Mouse (Mus musculus): ENCODE measurements around the gene Prrg2. TPM values are rescaled to one million over a fixed set of nuclear protein-coding genes. Genes with fewer than 3 reads are reported as not detected.

The Prrg2 gene
- polyA plus RNA-seq, 1 experiment from 2014 or later: 20.4 TPM

- Histone ChIP-seq H3K27ac (ENCODE audit: low read depth) (no peak overlapping the region), H3K4me2 (ENCODE audit: low read depth, low read length) (no peak overlapping the region), H3K9ac (replicated peaks) (no peak overlapping the region), H3K36me3 (replicated peaks; ENCODE audit: insufficient read depth, low read length) (peaks cover 90% of the 10 kb centered on the region), H3K4me1 (ENCODE audit: insufficient read depth) (no peaks in the 10 kb centered on the region), H3K27me3 (ENCODE audit: insufficient read depth, low read length) (no peaks in the 10 kb centered on the region), H3K4me3 (ENCODE audit: low read depth, low read length) (no peak overlapping the region), H3K9me3 (ENCODE audit: low read length) (no peaks in the 10 kb centered on the region)
- DNase-seq: no peak
- ATAC-seq: no peak
- TF ChIP-seq CTCF (IDR thresholded peaks at IDR 0.05; ENCODE audit: low read depth) (no peak), EP300 (IDR thresholded peaks at IDR 0.05; ENCODE audit: low read depth) (no peak)
- WGBS (ENCODE audit: insufficient replicate concordance): 94% methylated on average over 30 of the region's 30 CpGs
These were observed 54.6 kb downstream of the Prrg2 start for GRCm38 (mm10) chr7:45007846-45008245.

- Histone ChIP-seq H3K27me3 (ENCODE audit: insufficient read depth, low read length) (no peaks in the 10 kb centered on the region), H3K4me1 (ENCODE audit: insufficient read depth) (no peaks in the 10 kb centered on the region), H3K4me2 (ENCODE audit: low read depth, low read length) (no peak overlapping the region), H3K36me3 (replicated peaks; ENCODE audit: insufficient read depth, low read length) (peaks cover 90% of the 10 kb centered on the region), H3K9me3 (ENCODE audit: low read length) (no peaks in the 10 kb centered on the region), H3K27ac (ENCODE audit: low read depth) (no peak overlapping the region), H3K9ac (replicated peaks) (no peak overlapping the region), H3K4me3 (ENCODE audit: low read depth, low read length) (no peak overlapping the region)
- no peak for ATAC-seq
- no peak for DNase-seq
- WGBS (ENCODE audit: insufficient replicate concordance): 96% methylated on average over 29 of the region's 29 CpGs
- no peak for TF ChIP-seq EP300 (IDR thresholded peaks at IDR 0.05; ENCODE audit: low read depth)
- no peak for TF ChIP-seq CTCF (IDR thresholded peaks at IDR 0.05; ENCODE audit: low read depth)
These were observed 55.3 kb downstream of the Prrg2 start for GRCm38 (mm10) chr7:45007141-45007540.

GRCm38 (mm10) chr7:45006503-45006902, 56.0 kb downstream of the Prrg2 start:
- no peak for ATAC-seq
- H3K27ac ChIP-seq (ENCODE audit: low read depth): no peak overlapping the region
- no peaks in the 10 kb centered on the region for H3K27me3 ChIP-seq (ENCODE audit: insufficient read depth, low read length)
- H3K4me3 ChIP-seq (ENCODE audit: low read depth, low read length): no peak overlapping the region
- H3K9me3 ChIP-seq (ENCODE audit: low read length): no peaks in the 10 kb centered on the region
- no peak overlapping the region for H3K9ac ChIP-seq (replicated peaks)
- no peak for DNase-seq
- no peaks in the 10 kb centered on the region for H3K4me1 ChIP-seq (ENCODE audit: insufficient read depth)
- no peak overlapping the region for H3K4me2 ChIP-seq (ENCODE audit: low read depth, low read length)
- TF ChIP-seq CTCF (IDR thresholded peaks at IDR 0.05; ENCODE audit: low read depth) (no peak), EP300 (IDR thresholded peaks at IDR 0.05; ENCODE audit: low read depth) (no peak)
- 89% methylated on average over 12 of the region's 12 CpGs for WGBS (ENCODE audit: insufficient replicate concordance)
- peaks cover 91% of the 10 kb centered on the region for H3K36me3 ChIP-seq (replicated peaks; ENCODE audit: insufficient read depth, low read length)

GRCm38 (mm10) chr7:45005321-45005992, 57.0 kb downstream of the Prrg2 start:
- H3K4me3 ChIP-seq (ENCODE audit: low read depth, low read length): no peak overlapping the region
- no peak overlapping the region for H3K4me2 ChIP-seq (ENCODE audit: low read depth, low read length)
- H3K9ac ChIP-seq (replicated peaks): no peak overlapping the region
- H3K36me3 ChIP-seq (replicated peaks; ENCODE audit: insufficient read depth, low read length): peaks cover 93% of the 10 kb centered on the region
- no peaks in the 10 kb centered on the region for H3K9me3 ChIP-seq (ENCODE audit: low read length)
- ATAC-seq: no peak
- no peaks in the 10 kb centered on the region for H3K4me1 ChIP-seq (ENCODE audit: insufficient read depth)
- no peak for TF ChIP-seq EP300 (IDR thresholded peaks at IDR 0.05; ENCODE audit: low read depth)
- TF ChIP-seq CTCF (IDR thresholded peaks at IDR 0.05; ENCODE audit: low read depth): no peak
- 71% methylated on average over 6 of the region's 6 CpGs for WGBS (ENCODE audit: insufficient replicate concordance)
- no peak for DNase-seq
- H3K27ac ChIP-seq (ENCODE audit: low read depth): no peak overlapping the region
- no peaks in the 10 kb centered on the region for H3K27me3 ChIP-seq (ENCODE audit: insufficient read depth, low read length)

- H3K4me2 ChIP-seq (ENCODE audit: low read depth, low read length): no peak overlapping the region
- H3K36me3 ChIP-seq (replicated peaks; ENCODE audit: insufficient read depth, low read length): peaks cover 97% of the 10 kb centered on the region
- H3K4me3 ChIP-seq (ENCODE audit: low read depth, low read length): no peak overlapping the region
- no peaks in the 10 kb centered on the region for H3K27me3 ChIP-seq (ENCODE audit: insufficient read depth, low read length)
- H3K4me1 ChIP-seq (ENCODE audit: insufficient read depth): peaks cover 3% of the 10 kb centered on the region
- H3K27ac ChIP-seq (ENCODE audit: low read depth): no peak overlapping the region
- 60% methylated on average over 3 of the region's 3 CpGs for WGBS (ENCODE audit: insufficient replicate concordance)
- no peak overlapping the region for H3K9ac ChIP-seq (replicated peaks)
- no peaks in the 10 kb centered on the region for H3K9me3 ChIP-seq (ENCODE audit: low read length)
- DNase-seq (no peak), ATAC-seq (no peak)
- TF ChIP-seq EP300 (IDR thresholded peaks at IDR 0.05; ENCODE audit: low read depth): no peak
- no peak for TF ChIP-seq CTCF (IDR thresholded peaks at IDR 0.05; ENCODE audit: low read depth)
These were observed 57.9 kb downstream of the Prrg2 start for GRCm38 (mm10) chr7:45004546-45004945.

Small RNA genes within 50 kb of the gene (microRNA-seq; reads per million reads assigned to microRNA genes)
- gene Mir7054: not detected

Other genes starting within 250 kb of the Prrg2 start
- 19.6 and 21.4 TPM in 2 replicates for gene Nup62, start 246.6 kb downstream of the Prrg2 start, polyA plus RNA-seq (2015; fragmentation: Nextera tagmentation; extraction: Ambion mirVana)
- gene Il4i1, start 246.3 kb downstream of the Prrg2 start, polyA plus RNA-seq (2015; fragmentation: Nextera tagmentation; extraction: Ambion mirVana): 0.83 and 1.0 TPM in 2 replicates
- 66.6 and 72.5 TPM in 2 replicates for gene Atf5, start 246.0 kb downstream of the Prrg2 start, polyA plus RNA-seq (2015; fragmentation: Nextera tagmentation; extraction: Ambion mirVana)
- gene Akt1s1, start 213.7 kb downstream of the Prrg2 start, polyA plus RNA-seq (2015; fragmentation: Nextera tagmentation; extraction: Ambion mirVana): 36.9 and 38.6 TPM in 2 replicates
- 28.2 and 30.5 TPM in 2 replicates for gene Tbc1d17, start 213.6 kb downstream of the Prrg2 start, polyA plus RNA-seq (2015; fragmentation: Nextera tagmentation; extraction: Ambion mirVana)
- 25.6 and 27.9 TPM in 2 replicates for gene Pnkp, start 205.5 kb downstream of the Prrg2 start, polyA plus RNA-seq (2015; fragmentation: Nextera tagmentation; extraction: Ambion mirVana)
- gene Ptov1, start 192.9 kb downstream of the Prrg2 start, polyA plus RNA-seq (2015; fragmentation: Nextera tagmentation; extraction: Ambion mirVana): 43.5 and 49.8 TPM in 2 replicates
- 35.6 and 37.7 TPM in 2 replicates for gene Med25, start 170.0 kb downstream of the Prrg2 start, polyA plus RNA-seq (2015; fragmentation: Nextera tagmentation; extraction: Ambion mirVana)
- 4.1 and 4.4 TPM in 2 replicates for gene Fuz, start 166.6 kb downstream of the Prrg2 start, polyA plus RNA-seq (2015; fragmentation: Nextera tagmentation; extraction: Ambion mirVana)
- 25.6 and 29.5 TPM in 2 replicates for gene Ap2a1, start 133.2 kb downstream of the Prrg2 start, polyA plus RNA-seq (2015; fragmentation: Nextera tagmentation; extraction: Ambion mirVana)
- gene Tsks, start 119.5 kb downstream of the Prrg2 start, polyA plus RNA-seq (2015; fragmentation: Nextera tagmentation; extraction: Ambion mirVana): 0.06 TPM in 1 of 2 replicates, not detected in the other
- 0.98 and 1.1 TPM in 2 replicates for gene Cpt1c, start 87.8 kb downstream of the Prrg2 start, polyA plus RNA-seq (2015; fragmentation: Nextera tagmentation; extraction: Ambion mirVana)
- gene Prmt1, start 76.1 kb downstream of the Prrg2 start, polyA plus RNA-seq (2015; fragmentation: Nextera tagmentation; extraction: Ambion mirVana): 73.2 and 76.8 TPM in 2 replicates
- 35.9 and 38.0 TPM in 2 replicates for gene Irf3, start 65.0 kb downstream of the Prrg2 start, polyA plus RNA-seq (2015; fragmentation: Nextera tagmentation; extraction: Ambion mirVana)
- gene Bcl2l12, start 64.0 kb downstream of the Prrg2 start, polyA plus RNA-seq (2015; fragmentation: Nextera tagmentation; extraction: Ambion mirVana): 11.7 and 13.1 TPM in 2 replicates
- gene Scaf1, start 46.3 kb downstream of the Prrg2 start, polyA plus RNA-seq (2015; fragmentation: Nextera tagmentation; extraction: Ambion mirVana): 7.5 and 8.1 TPM in 2 replicates
- gene Rras, start 44.7 kb downstream of the Prrg2 start, polyA plus RNA-seq (2015; fragmentation: Nextera tagmentation; extraction: Ambion mirVana): 25.4 and 31.4 TPM in 2 replicates
- 1.6 and 1.7 TPM in 2 replicates for gene Prr12, start 9.8 kb downstream of the Prrg2 start, polyA plus RNA-seq (2015; fragmentation: Nextera tagmentation; extraction: Ambion mirVana)
- 22.2 and 22.6 TPM in 2 replicates for gene Nosip, start 248 bp downstream of the Prrg2 start, polyA plus RNA-seq (2015; fragmentation: Nextera tagmentation; extraction: Ambion mirVana)
- 17.1 and 17.9 TPM in 2 replicates for gene Rcn3, start 29.5 kb upstream of the Prrg2 start, polyA plus RNA-seq (2015; fragmentation: Nextera tagmentation; extraction: Ambion mirVana)
- gene Fcgrt, start 41.2 kb upstream of the Prrg2 start, polyA plus RNA-seq (2015; fragmentation: Nextera tagmentation; extraction: Ambion mirVana): 150 and 154 TPM in 2 replicates
- 681 and 696 TPM in 2 replicates for gene Rps11, start 61.8 kb upstream of the Prrg2 start, polyA plus RNA-seq (2015; fragmentation: Nextera tagmentation; extraction: Ambion mirVana)
- 938 and 993 TPM in 2 replicates for gene Rpl13a, start 66.1 kb upstream of the Prrg2 start, polyA plus RNA-seq (2015; fragmentation: Nextera tagmentation; extraction: Ambion mirVana)
- 0.27 and 0.70 TPM in 2 replicates for gene Gm45713, start 73.6 kb upstream of the Prrg2 start, polyA plus RNA-seq (2015; fragmentation: Nextera tagmentation; extraction: Ambion mirVana)
- 2.0 and 2.3 TPM in 2 replicates for gene Flt3l, start 73.8 kb upstream of the Prrg2 start, polyA plus RNA-seq (2015; fragmentation: Nextera tagmentation; extraction: Ambion mirVana)
- 37.6 and 37.8 TPM in 2 replicates for gene Pih1d1, start 91.6 kb upstream of the Prrg2 start, polyA plus RNA-seq (2015; fragmentation: Nextera tagmentation; extraction: Ambion mirVana)
- 26.8 and 29.6 TPM in 2 replicates for gene Aldh16a1, start 91.9 kb upstream of the Prrg2 start, polyA plus RNA-seq (2015; fragmentation: Nextera tagmentation; extraction: Ambion mirVana)
- not detected in 2 replicates for gene Slc17a7, start 101.3 kb upstream of the Prrg2 start, polyA plus RNA-seq (2015; fragmentation: Nextera tagmentation; extraction: Ambion mirVana)
- gene Gfy, start 116.9 kb upstream of the Prrg2 start, polyA plus RNA-seq (2015; fragmentation: Nextera tagmentation; extraction: Ambion mirVana): not detected in 2 replicates
- not detected in 2 replicates for gene Pth2, start 118.3 kb upstream of the Prrg2 start, polyA plus RNA-seq (2015; fragmentation: Nextera tagmentation; extraction: Ambion mirVana)
- gene Ccdc155, start 142.2 kb upstream of the Prrg2 start, polyA plus RNA-seq (2015; fragmentation: Nextera tagmentation; extraction: Ambion mirVana): 0.06 TPM in 1 of 2 replicates, not detected in the other
- gene Dkkl1, start 149.5 kb upstream of the Prrg2 start, polyA plus RNA-seq (2015; fragmentation: Nextera tagmentation; extraction: Ambion mirVana): 0.95 and 1.5 TPM in 2 replicates
- 15.5 and 20.2 TPM in 2 replicates for gene Tead2, start 153.1 kb upstream of the Prrg2 start, polyA plus RNA-seq (2015; fragmentation: Nextera tagmentation; extraction: Ambion mirVana)
- 29.8 and 31.8 TPM in 2 replicates for gene Cd37, start 176.4 kb upstream of the Prrg2 start, polyA plus RNA-seq (2015; fragmentation: Nextera tagmentation; extraction: Ambion mirVana)
- gene Slc6a16, start 178.4 kb upstream of the Prrg2 start, polyA plus RNA-seq (2015; fragmentation: Nextera tagmentation; extraction: Ambion mirVana): 0.46 and 0.49 TPM in 2 replicates
- gene Slc6a21, start 214.8 kb upstream of the Prrg2 start, polyA plus RNA-seq (2015; fragmentation: Nextera tagmentation; extraction: Ambion mirVana): 0.32 and 0.43 TPM in 2 replicates

Data from liver, postnatal 0 days (tissue).